Mouse (Mus musculus) liver, postnatal 0 days (tissue): ENCODE measurements around the gene Eng. TPM values are rescaled to one million over a fixed set of nuclear protein-coding genes. Genes with fewer than 3 reads are reported as not detected.

Experiments
- ATAC-seq: fragments of 200-750 bp; cut with Nextera tagmentation; 2 replicates; pipeline ENCODE4 v1.8.0; 2017; ENCODE audit warnings: mild to moderate bottlenecking, moderate library complexity
- DNase-seq: peaks from one replicate; pipeline ENCODE4 v3.0.0-alpha.2; 2016
- H3K27ac ChIP-seq: fragments of 300-500 bp; sonication (generic); 2 replicates; pipeline ENCODE4 v1.5.1; 2014; ENCODE audit warnings: antibody characterized with exemption, moderate library complexity, mild to moderate bottlenecking, low read depth
- H3K27me3 ChIP-seq: fragments of 300-500 bp; sonication (generic); 2 replicates; pipeline ENCODE4 v1.6.1; 2014; ENCODE audit warnings: low read length, control low read depth, mixed read lengths; ENCODE audit not compliant: insufficient read depth
- H3K36me3 ChIP-seq: fragments of 300-500 bp; sonication (generic); replicated peaks from 2 replicates; pipeline ENCODE4 v1.6.1; 2014; ENCODE audit warnings: mild to moderate bottlenecking, control low read depth, low read length, moderate library complexity, mixed read lengths; ENCODE audit not compliant: insufficient read depth
- H3K4me1 ChIP-seq: fragments of 300-500 bp; sonication (generic); 2 replicates; pipeline ENCODE4 v1.6.1; 2014; ENCODE audit warnings: antibody characterized with exemption, mild to moderate bottlenecking, control low read depth; ENCODE audit not compliant: insufficient read depth
- H3K4me2 ChIP-seq: fragments of 300-500 bp; sonication (generic); 2 replicates; pipeline ENCODE4 v1.6.1; 2014; ENCODE audit warnings: low read depth, mild to moderate bottlenecking, low read length, moderate library complexity, mixed read lengths
- H3K4me3 ChIP-seq: fragments of 300-500 bp; sonication (generic); 2 replicates; pipeline ENCODE4 v1.5.1; 2014; ENCODE audit warnings: low read depth, low read length
- H3K9ac ChIP-seq: fragments of 300-500 bp; sonication (generic); replicated peaks from 2 replicates; pipeline ENCODE4 v1.6.1; 2014; ENCODE audit warnings: mild to moderate bottlenecking, moderate library complexity
- H3K9me3 ChIP-seq: fragments of 300-500 bp; sonication (generic); 2 replicates; pipeline ENCODE4 v1.6.1; 2016; ENCODE audit warnings: mild to moderate bottlenecking, control low read depth, low read length, mixed read lengths
- CTCF ChIP-seq: sonication (generic); IDR thresholded peaks from 2 replicates; pipeline ENCODE4 v1.5.1; 2016; ENCODE audit warnings: antibody characterized with exemption, low read depth
- EP300 ChIP-seq: IDR thresholded peaks from 2 replicates; pipeline ENCODE4 v1.6.1; 2016; ENCODE audit warnings: antibody characterized with exemption, low read depth, mild to moderate bottlenecking
- WGBS: fragments of 180-500 bp; shearing (Covaris S2); extraction: QIAGEN DNeasy Blood & Tissue Kit; methylation state at CpG from one replicate; pipeline ENCODE4 v1.1.7; 2014; ENCODE audit not compliant: insufficient replicate concordance; 5-methylcytosine and 5-hydroxymethylcytosine counted together
- polyA plus RNA-seq: library from polyadenylated mRNA; unstranded; fragments of >200 nt; fragmentation: Nextera tagmentation; extraction: Ambion mirVana; gene quantifications from 2 replicates; pipeline ENCODE4 v1.2.1, GENCODE M21; 2015

Eng gene
- polyA plus RNA-seq, 1 experiment from 2014 or later = 30.2 TPM

DNA sequence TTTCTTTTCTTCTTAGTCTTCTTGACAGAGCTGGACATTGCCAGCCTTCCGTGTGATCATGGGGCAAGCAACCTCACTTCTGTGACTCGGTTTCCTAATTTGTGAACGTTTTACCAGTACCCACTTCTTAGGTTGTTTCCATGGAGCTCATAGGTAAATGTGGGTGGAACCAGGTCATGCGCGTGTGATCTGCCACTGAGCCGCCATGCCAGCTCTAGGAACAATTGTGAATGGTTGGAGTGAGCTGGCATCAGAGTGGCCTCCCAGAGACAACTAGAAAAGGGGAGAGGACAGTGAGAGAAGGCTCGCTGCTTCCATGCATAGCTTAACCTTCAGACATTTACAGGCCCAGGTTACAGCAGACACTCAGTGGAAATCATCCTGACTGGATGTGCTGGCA is 21.8 kb downstream of the Eng start:
- WGBS = 88% methylated on average over 7 of the region's 7 CpGs
- TF ChIP-seq EP300 (no peak), CTCF (no peak)
- Histone ChIP-seq H3K9me3 (no peaks in the 10 kb centered on the region), H3K9ac (no peak overlapping the region), H3K4me2 (no peak overlapping the region), H3K4me1 (peaks cover under 1% of the 10 kb centered on the region; the same call in 1 of the 2 replicates), H3K27me3 (no peaks in the 10 kb centered on the region), H3K36me3 (peaks cover 5% of the 10 kb centered on the region), H3K27ac (peak overlapping the region; percentile 29; the same call in 1 of the 2 replicates), H3K4me3 (no peak overlapping the region)
- DNase-seq (no peak), ATAC-seq (no peak)

GRCm38 (mm10) chr2:32669876-32670275 is 23.5 kb downstream of the Eng start:
- Histone ChIP-seq H3K4me2 (no peak overlapping the region), H3K9ac (no peak overlapping the region)
- 73% methylated on average over 3 of the region's 3 CpGs for WGBS

GRCm38 (mm10) chr2:32671147-32671546 is 24.8 kb downstream of the Eng start:
- Histone ChIP-seq H3K27me3 (no peaks in the 10 kb centered on the region), H3K36me3 (peaks cover 9% of the 10 kb centered on the region), H3K4me3 (no peak overlapping the region), H3K9ac (no peak overlapping the region), H3K4me1 (peaks cover 2% of the 10 kb centered on the region; the same call in 1 of the 2 replicates), H3K9me3 (no peaks in the 10 kb centered on the region), H3K27ac (no peak overlapping the region), H3K4me2 (no peak overlapping the region)
- WGBS = 83% methylated on average over 9 of the region's 9 CpGs
- ATAC-seq = no peak
- no peak for TF ChIP-seq EP300
- TF ChIP-seq CTCF = no peak
- DNase-seq = no peak

More at GRCm38 (mm10) chr2:32669876-32670275, 23.5 kb downstream of the Eng start:
- no peak for ATAC-seq
- no peaks in the 10 kb centered on the region for H3K9me3 ChIP-seq
- H3K4me3 ChIP-seq = no peak overlapping the region
- H3K27ac ChIP-seq = no peak overlapping the region
- H3K4me1 ChIP-seq = peaks cover 2% of the 10 kb centered on the region; the same call in 1 of the 2 replicates
- H3K27me3 ChIP-seq = no peaks in the 10 kb centered on the region
- TF ChIP-seq EP300 = no peak
- TF ChIP-seq CTCF = no peak
- DNase-seq = no peak
- peaks cover 8% of the 10 kb centered on the region for H3K36me3 ChIP-seq

- H3K4me2 ChIP-seq = no peak overlapping the region
- no peak for ATAC-seq
These were observed 25.7 kb downstream of the Eng start for GRCm38 (mm10) chr2:32671907-32672595.

GRCm38 (mm10) chr2:32673176-32673917 is 27.0 kb downstream of the Eng start:
- no peaks in the 10 kb centered on the region for H3K27me3 ChIP-seq
- H3K4me3 ChIP-seq = no peak overlapping the region
- H3K9me3 ChIP-seq = no peaks in the 10 kb centered on the region
- H3K4me2 ChIP-seq = no peak overlapping the region
- DNase-seq (peak; percentile 64), ATAC-seq (peak; percentile 82)
- WGBS = 66% methylated on average over 16 of the region's 16 CpGs
- no peak overlapping the region for H3K27ac ChIP-seq
- 0 out of 2 replicates have a peak, but pooled peaks cover 2% of the 10 kb centered on the region for H3K4me1 ChIP-seq
- H3K36me3 ChIP-seq = peaks cover 9% of the 10 kb centered on the region
- no peak overlapping the region for H3K9ac ChIP-seq
- TF ChIP-seq CTCF (no peak), EP300 (no peak)

More at GRCm38 (mm10) chr2:32671907-32672595, 25.7 kb downstream of the Eng start:
- Histone ChIP-seq H3K27me3 (no peaks in the 10 kb centered on the region), H3K9me3 (no peaks in the 10 kb centered on the region), H3K4me3 (no peak overlapping the region), H3K9ac (no peak overlapping the region), H3K36me3 (peaks cover 9% of the 10 kb centered on the region), H3K27ac (no peak overlapping the region), H3K4me1 (0 out of 2 replicates have a peak, but pooled peaks cover 2% of the 10 kb centered on the region)
- no peak for TF ChIP-seq EP300
- TF ChIP-seq CTCF = no peak
- DNase-seq = no peak
- WGBS = 76% methylated on average over 9 of the region's 9 CpGs

DNA sequence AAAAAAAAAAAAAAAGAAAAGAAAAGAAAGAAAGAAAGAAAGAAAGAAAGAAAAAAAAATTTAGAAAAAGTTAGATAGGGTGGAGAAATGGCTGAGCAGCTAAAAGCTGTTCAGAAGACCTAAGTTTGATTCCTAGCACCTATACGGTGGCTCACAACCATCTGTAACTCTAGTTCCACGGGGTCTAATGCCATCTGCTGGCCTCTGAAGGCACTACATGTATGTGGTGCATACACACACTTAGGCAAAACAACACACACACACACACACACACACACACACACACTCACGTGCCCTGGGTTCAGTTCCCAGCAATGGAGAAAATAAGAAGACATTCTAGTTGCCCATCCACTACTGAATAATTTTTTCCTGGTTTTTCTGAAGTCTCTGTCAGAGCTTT is 30.4 kb downstream of the Eng start:
- Histone ChIP-seq H3K27ac (no peak overlapping the region), H3K4me2 (no peak overlapping the region), H3K4me3 (no peak overlapping the region), H3K27me3 (no peaks in the 10 kb centered on the region), H3K4me1 (0 out of 2 replicates have a peak, but pooled peaks cover 2% of the 10 kb centered on the region), H3K36me3 (peaks cover 12% of the 10 kb centered on the region), H3K9ac (no peak overlapping the region), H3K9me3 (no peaks in the 10 kb centered on the region)
- WGBS = 77% methylated on average over 3 of the region's 3 CpGs
- ATAC-seq (no peak), DNase-seq (no peak)
- TF ChIP-seq EP300 = no peak
- peak; percentile 52 for TF ChIP-seq CTCF
